ENCODE assay signal across 15 mouse cellular contexts in genomic region chr13:15863344-15863743, GRCm38 (mm10).
"Had no signal": no experiment of that assay in that cellular context is flagged by ENCODE, and none has a peak within 500 bp of the region (broad histone marks: within the 10 kb centered on the region; RNA-seq: fewer than 3 reads in every experiment).

No protein-coding gene starts in this region.

- ATAC-seq: intestine, postnatal 0 days; lung, postnatal 0 days; midbrain, embryonic 13.5 days had no signal

- H3K4me1 ChIP-seq: liver, embryonic 13.5 days; megakaryocyte, embryonic 14.5 days; midbrain, embryonic 10.5 days; midbrain, embryonic 13.5 days; neural tube, embryonic 13.5 days had no signal

- H3K27ac ChIP-seq: kidney, embryonic 15.5 days; layer of hippocampus, adult 2 months; left cerebral cortex, adult 2 months; liver, embryonic 13.5 days; midbrain, embryonic 10.5 days; midbrain, embryonic 13.5 days; neural tube, embryonic 13.5 days had no signal

- H3K4me2 ChIP-seq: kidney, embryonic 15.5 days; liver, embryonic 13.5 days; midbrain, embryonic 13.5 days; neural tube, embryonic 13.5 days had no signal

- H3K9me3 ChIP-seq: kidney, embryonic 15.5 days; liver, embryonic 13.5 days; midbrain, embryonic 10.5 days; midbrain, embryonic 13.5 days; neural tube, embryonic 13.5 days had no signal

- DNase-seq: kidney, adult 2 months; layer of hippocampus, adult 9-11 months; liver, embryonic 13.5 days; lung, adult 2 months; thymus, adult 18-20 months; thymus, postnatal 25 days had no signal

- H3K27me3 ChIP-seq: kidney, embryonic 15.5 days; liver, embryonic 13.5 days; megakaryocyte, embryonic 14.5 days; midbrain, embryonic 13.5 days; neural tube, embryonic 13.5 days had no signal

- H3K4me3 ChIP-seq: kidney, embryonic 15.5 days; layer of hippocampus, adult 2 months; left cerebral cortex, adult 2 months; liver, embryonic 13.5 days; megakaryocyte, embryonic 14.5 days; midbrain, embryonic 10.5 days; midbrain, embryonic 13.5 days; neural tube, embryonic 13.5 days had no signal

- H3K36me3 ChIP-seq: kidney, embryonic 15.5 days; liver, embryonic 13.5 days; midbrain, embryonic 10.5 days; midbrain, embryonic 13.5 days; neural tube, embryonic 13.5 days had no signal

- H3K9ac ChIP-seq: kidney, embryonic 15.5 days; liver, embryonic 13.5 days; midbrain, embryonic 13.5 days; neural tube, embryonic 13.5 days had no signal
